Mouse (Mus musculus) midbrain, embryonic 13.5 days (tissue): ENCODE measurements at regions not wholly inside any gene's neighbourhood (a gene's known extent, or its start where the extent isn't known, plus 50 kb on each side); places are given as distances from the start of the nearest gene placed in this dataset.

Source experiments
- ATAC-seq: fragments of 200-750 bp; cut with Nextera tagmentation; 2 replicates; pipeline ENCODE4 v1.8.0; 2017; ENCODE audit warnings: mild to moderate bottlenecking, moderate TSS enrichment, moderate library complexity
- H3K27ac ChIP-seq: fragments of 300-500 bp; sonication (generic); 2 replicates; pipeline ENCODE4 v1.5.1; 2015; ENCODE audit warnings: inconsistent platforms, mild to moderate bottlenecking, moderate library complexity
- H3K27me3 ChIP-seq: fragments of 300-500 bp; sonication (generic); 2 replicates; pipeline ENCODE4 v1.6.1; 2015; ENCODE audit warnings: mild to moderate bottlenecking, inconsistent platforms
- H3K36me3 ChIP-seq: fragments of 300-500 bp; sonication (generic); 2 replicates; pipeline ENCODE4 v1.6.1; 2015; ENCODE audit warnings: mild to moderate bottlenecking, inconsistent platforms
- H3K4me1 ChIP-seq: fragments of 300-500 bp; sonication (generic); replicated peaks from 2 replicates; pipeline ENCODE4 v1.6.1; 2015; ENCODE audit warnings: inconsistent platforms
- H3K4me2 ChIP-seq: fragments of 300-500 bp; sonication (generic); replicated peaks from 2 replicates; pipeline ENCODE4 v1.6.1; 2015; ENCODE audit warnings: moderate library complexity, mild to moderate bottlenecking, inconsistent platforms
- H3K4me3 ChIP-seq: fragments of 300-500 bp; sonication (generic); replicated peaks from 2 replicates; pipeline ENCODE4 v1.5.1; 2015; ENCODE audit warnings: mild to moderate bottlenecking, inconsistent platforms
- H3K9ac ChIP-seq: fragments of 300-500 bp; sonication (generic); replicated peaks from 2 replicates; pipeline ENCODE4 v1.6.1; 2015; ENCODE audit warnings: mild to moderate bottlenecking, inconsistent platforms
- H3K9me3 ChIP-seq: fragments of 300-500 bp; sonication (generic); 2 replicates; pipeline ENCODE4 v1.6.1; 2016; ENCODE audit warnings: mild to moderate bottlenecking, inconsistent platforms
- WGBS: fragments of 180-500 bp; shearing (Covaris S2); methylation state at CpG from one replicate; pipeline ENCODE4 v1.1.7; 2015; 5-methylcytosine and 5-hydroxymethylcytosine counted together

DNA sequence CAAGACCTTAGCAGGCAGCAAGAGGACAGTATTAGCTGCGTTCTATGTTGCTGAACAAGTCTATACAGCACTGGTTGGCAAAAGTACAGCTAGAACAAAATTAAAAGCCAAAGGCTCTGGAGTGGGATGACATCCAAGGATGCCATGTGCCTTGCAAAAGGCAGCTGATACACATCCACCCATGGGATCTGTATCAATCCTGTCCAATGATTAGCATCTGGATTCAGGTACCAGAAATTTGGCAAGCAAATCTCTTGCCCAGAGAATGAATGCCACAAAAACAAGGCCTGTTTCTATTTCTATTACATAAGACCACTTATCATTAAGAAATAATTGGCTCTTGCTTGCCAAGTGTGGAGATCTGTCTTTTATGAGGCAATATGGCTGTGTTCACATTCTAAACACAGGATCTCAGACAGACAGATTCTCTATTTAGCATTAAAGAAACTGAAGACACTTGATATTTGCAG is 220.0 kb downstream of the Cpe start:
- WGBS: 90% methylated on average over 1 of the region's 1 CpGs
- peak; percentile 45; the same call in 1 of the 2 replicates for ATAC-seq
- Histone ChIP-seq H3K9me3 (no peaks in the 10 kb centered on the region), H3K9ac (no peak overlapping the region), H3K4me2 (no peak overlapping the region), H3K27me3 (no peaks in the 10 kb centered on the region), H3K36me3 (no peaks in the 10 kb centered on the region), H3K27ac (no peak overlapping the region), H3K4me1 (no peaks in the 10 kb centered on the region), H3K4me3 (no peak overlapping the region)

DNA sequence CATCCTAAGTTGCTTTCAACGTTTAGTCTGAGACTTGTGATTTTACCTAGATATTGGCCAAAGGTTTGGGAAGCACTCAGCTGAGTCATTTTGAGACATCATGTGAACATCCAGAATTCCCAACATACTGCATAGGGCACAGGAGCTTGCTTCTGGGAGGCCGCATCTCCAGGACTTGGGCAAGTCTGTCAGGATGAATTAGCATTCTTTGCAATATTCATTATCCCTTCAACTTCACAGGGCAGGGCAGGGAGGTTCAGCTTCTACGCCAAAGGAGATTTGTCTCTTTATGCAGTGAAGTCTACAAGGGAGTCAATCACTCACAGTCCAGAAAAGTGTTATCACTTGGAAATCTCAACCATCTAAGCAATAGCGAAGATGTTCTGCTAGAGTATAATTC is 231.7 kb downstream of the Cpe start:
- no peak overlapping the region for H3K4me2 ChIP-seq
- no peak for ATAC-seq
- WGBS: 77% methylated on average over 4 of the region's 4 CpGs

DNA sequence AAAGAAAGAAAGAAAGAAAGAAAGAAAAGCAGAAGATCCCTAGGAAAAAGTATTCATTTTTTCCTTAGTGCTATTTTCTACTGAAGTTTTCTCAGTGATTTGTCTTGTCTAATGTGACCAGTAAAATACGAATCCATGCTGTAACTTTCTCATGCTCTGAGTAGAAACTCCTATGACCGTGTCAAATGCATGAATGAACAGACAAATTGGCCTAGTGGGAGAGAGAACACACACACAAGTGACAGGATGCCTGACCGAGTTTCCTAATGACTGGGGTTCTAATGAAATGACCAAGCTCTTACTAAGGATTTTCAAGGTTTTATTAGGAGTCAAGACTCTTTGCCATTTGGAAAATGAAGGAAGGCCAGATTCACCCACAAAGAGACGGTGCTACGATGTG is 235.9 kb downstream of the Cpe start:
- Histone ChIP-seq H3K9ac (no peak overlapping the region), H3K36me3 (no peaks in the 10 kb centered on the region), H3K4me2 (no peak overlapping the region), H3K9me3 (no peaks in the 10 kb centered on the region), H3K4me3 (no peak overlapping the region), H3K27ac (no peak overlapping the region), H3K27me3 (no peaks in the 10 kb centered on the region), H3K4me1 (no peaks in the 10 kb centered on the region)
- no peak for ATAC-seq
- 73% methylated on average over 5 of the region's 5 CpGs for WGBS

More for the DNA sequence above, 231.7 kb downstream of the Cpe start:
- no peaks in the 10 kb centered on the region for H3K9me3 ChIP-seq
- no peaks in the 10 kb centered on the region for H3K4me1 ChIP-seq
- H3K27me3 ChIP-seq: no peaks in the 10 kb centered on the region
- H3K27ac ChIP-seq: no peak overlapping the region
- no peak overlapping the region for H3K4me3 ChIP-seq
- H3K9ac ChIP-seq: no peak overlapping the region
- no peaks in the 10 kb centered on the region for H3K36me3 ChIP-seq

DNA sequence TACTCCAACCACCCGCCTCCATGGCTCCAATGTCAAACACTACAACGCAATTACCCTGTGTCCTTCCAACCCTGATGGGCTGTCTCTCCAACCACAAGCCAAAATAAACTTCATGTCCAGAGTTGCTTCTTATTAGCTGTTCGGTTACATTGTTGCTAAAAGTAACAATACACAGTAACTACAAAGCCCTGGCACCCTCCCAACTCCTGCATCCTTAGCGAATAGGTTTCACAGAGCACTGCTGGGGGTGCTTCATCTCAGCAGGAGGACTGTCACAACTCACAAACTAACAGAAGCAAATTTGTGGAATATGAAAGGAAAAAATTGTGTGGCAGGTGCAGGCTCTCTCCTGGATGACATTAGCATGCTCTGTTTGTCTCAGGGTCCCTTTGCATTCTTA is 238.1 kb downstream of the Cpe start:
- Histone ChIP-seq H3K4me2 (no peak overlapping the region), H3K36me3 (no peaks in the 10 kb centered on the region), H3K4me3 (no peak overlapping the region), H3K4me1 (no peaks in the 10 kb centered on the region), H3K9ac (no peak overlapping the region), H3K27me3 (no peaks in the 10 kb centered on the region), H3K9me3 (no peaks in the 10 kb centered on the region), H3K27ac (no peak overlapping the region)
- no peak for ATAC-seq
- 78% methylated on average over 4 of the region's 4 CpGs for WGBS

DNA sequence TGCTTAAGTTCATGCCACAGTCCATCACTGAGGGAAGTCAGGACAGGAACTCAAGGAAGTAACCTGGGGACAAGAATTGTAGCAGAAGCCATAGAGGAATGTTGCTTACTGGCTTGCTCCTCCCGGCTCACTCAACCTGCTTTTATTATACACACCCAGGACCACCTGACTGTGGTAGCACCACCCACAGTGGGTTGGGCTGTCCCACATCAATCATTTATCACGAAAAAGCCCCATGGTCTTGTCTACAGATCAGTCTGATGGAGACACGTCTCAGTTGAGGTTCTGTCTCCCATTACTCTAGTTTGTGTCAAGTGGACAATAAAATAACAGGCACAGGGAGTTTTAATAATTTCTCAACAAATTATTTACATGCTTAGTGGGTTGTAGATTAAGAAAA is 239.3 kb upstream of the Tll1 start:
- Histone ChIP-seq H3K9me3 (no peaks in the 10 kb centered on the region), H3K27me3 (no peaks in the 10 kb centered on the region), H3K9ac (no peak overlapping the region), H3K36me3 (no peaks in the 10 kb centered on the region), H3K4me3 (no peak overlapping the region), H3K4me1 (no peaks in the 10 kb centered on the region), H3K4me2 (no peak overlapping the region), H3K27ac (no peak overlapping the region)
- WGBS: 82% methylated on average over 3 of the region's 3 CpGs
- ATAC-seq: no peak

DNA sequence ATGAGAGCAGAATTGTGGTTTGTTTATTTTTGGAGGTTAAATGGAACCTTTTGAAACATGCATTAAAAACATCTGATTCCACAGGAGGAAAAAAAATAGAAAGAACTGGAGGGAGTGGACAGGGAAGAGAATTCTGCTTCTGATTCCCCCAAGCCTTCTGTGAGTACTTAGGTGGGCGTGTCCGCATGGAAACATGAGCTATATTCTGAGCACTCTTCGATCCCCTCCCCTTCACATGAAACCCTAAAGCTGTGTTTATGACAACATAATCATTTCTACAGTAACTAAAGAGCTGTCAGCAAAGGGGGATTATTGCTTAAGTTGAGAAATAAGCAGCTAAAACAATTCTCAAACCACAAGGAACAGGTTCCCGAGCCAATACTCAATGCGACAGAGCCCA is 238.4 kb upstream of the Tll1 start:
- WGBS: 85% methylated on average over 5 of the region's 5 CpGs
- Histone ChIP-seq H3K27me3 (no peaks in the 10 kb centered on the region), H3K4me2 (no peak overlapping the region), H3K4me1 (no peaks in the 10 kb centered on the region), H3K9me3 (no peaks in the 10 kb centered on the region), H3K36me3 (no peaks in the 10 kb centered on the region), H3K4me3 (no peak overlapping the region), H3K27ac (no peak overlapping the region), H3K9ac (no peak overlapping the region)
- no peak for ATAC-seq

DNA sequence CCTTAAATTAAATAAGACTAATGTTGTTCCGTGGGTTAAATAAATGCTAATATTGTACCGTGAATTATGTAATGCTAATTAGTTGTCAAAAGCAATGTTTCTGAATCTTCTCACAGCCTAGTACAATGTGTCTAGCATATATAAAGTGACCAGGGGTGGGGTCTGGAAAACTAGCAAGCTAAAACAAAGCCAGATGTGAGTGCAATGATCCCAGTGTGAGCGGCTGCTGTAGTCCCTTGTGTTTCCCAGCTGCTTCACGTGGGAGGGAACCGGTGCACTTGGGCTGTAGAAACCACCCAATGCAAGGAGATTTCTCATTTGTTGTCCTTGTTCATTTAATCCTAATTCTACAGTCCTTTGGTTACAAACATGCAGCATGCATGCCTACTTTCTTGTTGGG is 232.4 kb upstream of the Tll1 start:
- 84% methylated on average over 5 of the region's 5 CpGs for WGBS
- Histone ChIP-seq H3K9ac (no peak overlapping the region), H3K9me3 (no peaks in the 10 kb centered on the region), H3K4me3 (no peak overlapping the region), H3K4me2 (no peak overlapping the region), H3K4me1 (no peaks in the 10 kb centered on the region), H3K27me3 (no peaks in the 10 kb centered on the region), H3K36me3 (no peaks in the 10 kb centered on the region), H3K27ac (no peak overlapping the region)
- ATAC-seq: no peak

DNA sequence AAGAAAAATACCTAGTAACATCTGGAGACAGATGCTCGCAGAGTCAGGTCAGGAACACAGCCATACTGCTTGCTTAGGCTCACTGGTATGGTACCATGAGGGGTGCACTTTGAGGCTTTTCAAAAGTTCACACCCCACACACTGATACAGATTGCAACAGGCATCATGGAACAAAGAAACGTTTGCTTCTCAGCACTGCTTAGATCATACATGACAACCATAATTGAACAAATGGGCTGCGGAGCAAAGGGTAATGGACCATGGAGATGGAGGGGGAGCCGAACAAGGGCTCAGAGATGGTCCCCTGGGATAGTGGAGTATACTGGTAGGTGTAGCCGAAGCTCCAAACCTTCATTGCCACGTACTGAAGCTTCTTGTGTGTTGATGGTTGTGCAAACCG is 228.6 kb upstream of the Tll1 start:
- no peaks in the 10 kb centered on the region for H3K4me1 ChIP-seq
- no peaks in the 10 kb centered on the region for H3K9me3 ChIP-seq
- no peak overlapping the region for H3K9ac ChIP-seq
- no peaks in the 10 kb centered on the region for H3K36me3 ChIP-seq
- no peaks in the 10 kb centered on the region for H3K27me3 ChIP-seq
- WGBS: 77% methylated on average over 7 of the region's 7 CpGs
- H3K4me2 ChIP-seq: no peak overlapping the region
- ATAC-seq: no peak
- no peak overlapping the region for H3K27ac ChIP-seq
- no peak overlapping the region for H3K4me3 ChIP-seq

DNA sequence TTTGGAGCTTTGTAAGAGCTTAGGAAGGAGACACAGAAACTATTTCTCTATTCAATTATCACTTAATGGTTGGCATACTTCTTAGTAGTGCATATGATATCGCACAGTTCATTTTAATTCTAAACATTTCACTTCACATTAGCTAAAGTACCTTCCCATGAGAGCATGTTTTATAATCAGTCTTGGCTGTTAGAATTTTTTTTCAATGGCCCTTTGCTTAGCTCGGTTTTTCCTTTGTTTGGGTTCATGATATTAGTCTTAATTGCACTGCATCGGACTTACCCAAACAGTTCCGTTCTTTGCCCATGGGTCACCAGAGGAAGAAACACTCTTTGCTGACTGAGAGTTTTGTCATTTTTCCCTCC is 216.8 kb upstream of the Tll1 start:
- Histone ChIP-seq H3K9me3 (no peaks in the 10 kb centered on the region), H3K36me3 (no peaks in the 10 kb centered on the region), H3K27me3 (no peaks in the 10 kb centered on the region; the same call in 1 of the 2 replicates), H3K9ac (no peak overlapping the region), H3K4me3 (no peak overlapping the region), H3K4me1 (peaks cover 16% of the 10 kb centered on the region), H3K27ac (no peak overlapping the region), H3K4me2 (no peak overlapping the region)
- peak; percentile 44 for ATAC-seq
- WGBS: 28% methylated on average over 4 of the region's 4 CpGs

DNA sequence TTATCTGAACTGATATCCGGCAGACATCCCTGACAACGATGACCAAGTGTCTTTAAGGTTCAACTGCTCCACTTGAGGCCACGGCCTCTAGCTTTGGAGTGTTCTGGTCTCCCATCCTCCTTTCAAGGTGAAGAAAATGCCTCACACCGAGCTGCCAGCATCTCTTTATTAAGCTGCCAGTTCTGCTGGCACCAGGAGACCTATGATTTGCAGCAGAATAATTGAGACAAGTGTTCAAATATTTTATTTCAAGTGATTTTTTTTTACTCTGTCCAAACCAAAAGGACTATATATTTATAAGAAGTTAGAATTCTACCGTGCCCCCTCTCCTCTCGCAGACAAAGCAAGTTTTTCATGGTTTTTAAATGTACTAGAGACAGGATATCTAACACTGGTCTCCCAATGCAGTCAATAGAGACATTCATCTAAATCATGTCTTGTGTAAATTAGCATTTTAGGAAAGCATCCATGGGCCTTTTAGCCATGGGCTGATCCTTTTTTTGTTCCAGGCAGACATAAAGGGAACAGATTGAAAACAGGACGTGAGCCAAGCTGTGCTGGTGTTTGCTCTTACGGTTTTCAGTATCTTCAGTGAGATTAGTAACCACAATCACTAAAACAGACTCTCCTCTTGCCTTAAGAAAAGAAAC is 216.3 kb upstream of the Tll1 start:
- Histone ChIP-seq H3K4me3 (no peak overlapping the region), H3K9ac (no peak overlapping the region), H3K27me3 (no peaks in the 10 kb centered on the region; the same call in 1 of the 2 replicates), H3K9me3 (no peaks in the 10 kb centered on the region), H3K36me3 (no peaks in the 10 kb centered on the region), H3K4me1 (peaks cover 16% of the 10 kb centered on the region), H3K27ac (no peak overlapping the region), H3K4me2 (0 out of 2 replicates have a peak overlapping the region, but pooled peaks have one; percentile 5)
- ATAC-seq: peak; percentile 83
- 7% methylated on average over 8 of the region's 8 CpGs for WGBS

DNA sequence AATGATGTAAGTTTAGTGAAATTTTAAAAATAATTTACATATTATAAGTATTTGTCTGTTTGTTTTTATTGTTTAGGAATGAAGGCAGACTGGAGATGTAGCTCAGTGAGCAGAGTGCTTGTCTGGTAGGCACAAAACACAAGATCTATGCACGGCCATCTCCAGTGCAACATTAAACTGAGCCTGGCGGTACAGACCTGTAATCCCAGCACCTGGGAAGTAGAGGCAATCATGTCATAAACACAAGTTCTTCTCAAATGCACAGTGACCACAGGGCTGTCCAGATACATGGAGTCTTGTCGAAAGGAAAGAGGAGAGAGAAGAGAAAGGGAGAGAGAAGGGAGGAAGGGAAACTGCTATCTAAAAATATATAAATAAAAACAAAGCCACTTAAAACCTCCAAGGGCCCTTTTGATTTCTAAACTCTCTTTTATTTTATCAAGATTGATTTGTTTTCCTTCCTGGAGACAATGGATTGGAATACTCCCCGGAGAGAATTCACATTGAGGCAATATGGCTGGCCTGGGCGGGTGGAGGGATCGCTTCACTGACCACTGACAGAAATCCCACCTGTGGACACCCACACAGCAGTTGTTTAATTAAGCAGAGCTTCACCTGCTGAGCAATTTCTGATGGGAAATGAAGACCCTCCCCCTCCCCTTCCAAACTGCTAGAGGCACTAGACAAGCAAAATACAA is 215.6 kb upstream of the Tll1 start:
- Histone ChIP-seq H3K27ac (no peak overlapping the region), H3K4me3 (no peak overlapping the region), H3K36me3 (no peaks in the 10 kb centered on the region), H3K9ac (no peak overlapping the region), H3K4me2 (0 out of 2 replicates have a peak overlapping the region, but pooled peaks have one; percentile 5), H3K4me1 (peaks cover 21% of the 10 kb centered on the region), H3K9me3 (no peaks in the 10 kb centered on the region), H3K27me3 (no peaks in the 10 kb centered on the region; the same call in 1 of the 2 replicates)
- peak; percentile 41 for ATAC-seq
- WGBS: 55% methylated on average over 6 of the region's 6 CpGs

DNA sequence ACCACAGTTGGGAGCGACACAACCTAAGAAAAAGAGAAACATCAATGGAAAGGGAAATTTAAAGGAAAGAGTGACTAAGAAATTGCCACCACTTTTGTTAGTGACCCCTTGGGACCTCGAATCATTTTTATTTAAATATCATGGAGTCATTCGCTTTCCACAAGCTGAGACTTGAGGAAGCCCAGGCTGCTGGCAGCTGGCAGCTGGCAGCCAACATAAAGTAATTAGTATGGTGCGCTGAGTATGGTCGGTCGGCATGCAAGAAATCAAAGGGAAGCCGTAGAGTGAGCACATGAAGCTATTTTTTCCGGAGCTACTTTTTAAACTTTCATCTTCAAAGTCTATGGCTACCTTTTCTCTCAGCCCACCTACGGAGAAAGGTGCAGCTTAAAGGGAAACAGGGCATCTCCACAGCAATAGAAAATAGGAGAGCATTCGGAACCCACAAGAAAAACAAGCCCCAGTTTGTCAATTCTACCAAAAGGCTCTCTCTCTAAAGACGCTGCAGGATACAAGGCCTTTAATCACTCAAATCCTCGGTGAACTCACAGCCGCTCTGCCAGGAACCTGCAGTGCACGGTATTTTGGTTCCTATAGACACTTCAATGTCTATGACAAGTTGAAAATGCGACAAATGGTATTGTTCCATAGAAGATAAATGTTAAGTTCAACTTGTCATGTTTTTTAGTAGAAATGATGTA is 206.6 kb upstream of the Tll1 start:
- no peak overlapping the region for H3K4me3 ChIP-seq
- no peak overlapping the region for H3K27ac ChIP-seq
- H3K36me3 ChIP-seq: no peaks in the 10 kb centered on the region
- H3K9me3 ChIP-seq: no peaks in the 10 kb centered on the region
- peak; percentile 69 for ATAC-seq
- WGBS: 45% methylated on average over 15 of the region's 15 CpGs
- H3K4me2 ChIP-seq: no peak overlapping the region
- H3K27me3 ChIP-seq: peaks cover 3% of the 10 kb centered on the region; the same call in 1 of the 2 replicates
- no peak overlapping the region for H3K9ac ChIP-seq
- H3K4me1 ChIP-seq: 0 out of 2 replicates have a peak, but pooled peaks cover 8% of the 10 kb centered on the region
